Mouse (Mus musculus) cerebellum, postnatal 36 days (tissue): ENCODE results near the gene Krtap1-5.
"Not testable (repeated sequence)": the region's sequence is repeated elsewhere in the genome, so short reads cannot be mapped to it uniquely, and the experiment has no call there.

Experiments
- DNase-seq, 2 experiments: peaks; one replicate each; pipeline ENCODE4 v3.0.0; 2021 to 2022; ENCODE audit warnings: mixed read lengths in 2 of 2

Gene Krtap1-5

GRCm38 (mm10) chr11:99580636-99581035 is at the start of gene Krtap1-5:
Krtap1-5 (minus strand) TSS chr11:99581016.
- no peak for DNase-seq

GRCm38 (mm10) chr11:99628138-99628537 is 47.3 kb upstream of the Krtap1-5 start, which contains the start of gene Krtap4-1:
Krtap4-1 (minus strand) TSS chr11:99628238.
- no peak for DNase-seq

- no peak for DNase-seq
These were observed 39.5 kb upstream of the Krtap1-5 start, which contains the start of gene Gm11562 for GRCm38 (mm10) chr11:99620335-99620734. Gm11562 (minus strand) TSS chr11:99620435.

- DNase-seq: no peak
These were observed 34.1 kb upstream of the Krtap1-5 start, which contains the start of gene Krtap2-4 for GRCm38 (mm10) chr11:99614796-99615363. Krtap2-4 (minus strand) TSS chr11:99614846.

- DNase-seq: not testable (repeated sequence)
These were observed 29.3 kb upstream of the Krtap1-5 start, which contains the start of gene Gm11937 for GRCm38 (mm10) chr11:99610089-99610488. Gm11937 (minus strand) TSS chr11:99610189.

- DNase-seq: peak; percentile 3 to 6
These were observed 28.3 kb upstream of the Krtap1-5 start for GRCm38 (mm10) chr11:99609126-99609525.

- DNase-seq: not testable (repeated sequence)
These were observed 22.4 kb upstream of the Krtap1-5 start, which contains the start of gene Gm11938 for GRCm38 (mm10) chr11:99603208-99603607. Gm11938 (minus strand) TSS chr11:99603308.

GRCm38 (mm10) chr11:99597742-99598141 is 16.9 kb upstream of the Krtap1-5 start, which contains the start of gene Krtap9-3:
Krtap9-3 (minus strand) TSS chr11:99598105.
- DNase-seq: not testable (repeated sequence)

GRCm38 (mm10) chr11:99590981-99591380 is 10.2 kb upstream of the Krtap1-5 start, which contains the start of gene Krtap1-3:
Krtap1-3 (minus strand) TSS chr11:99591339.
- DNase-seq: no peak

GRCm38 (mm10) chr11:99585096-99585495 is 4.3 kb upstream of the Krtap1-5 start:
- no peak for DNase-seq

GRCm38 (mm10) chr11:99583245-99583704 is 2.5 kb upstream of the Krtap1-5 start, which contains the start of gene Krtap1-4:
Krtap1-4 (minus strand) TSS chr11:99583654.
- DNase-seq: no peak

GRCm38 (mm10) chr11:99581564-99581963 is 748 bp upstream of the Krtap1-5 start:
- DNase-seq: no peak

- DNase-seq: no peak
These were observed 235 bp upstream of the Krtap1-5 start for GRCm38 (mm10) chr11:99581051-99581450.

GRCm38 (mm10) chr11:99574106-99574505 is 6.7 kb downstream of the Krtap1-5 start:
- peak; percentile 55 to 63 for DNase-seq

- no peak for DNase-seq
These were observed 7.7 kb downstream of the Krtap1-5 start for GRCm38 (mm10) chr11:99573164-99573563.

GRCm38 (mm10) chr11:99566530-99566929 is 14.3 kb downstream of the Krtap1-5 start, which contains the start of gene Krtap3-1:
Krtap3-1 (minus strand) TSS chr11:99566630.
- no peak for DNase-seq

- no peak for DNase-seq
These were observed 18.2 kb downstream of the Krtap1-5 start for GRCm38 (mm10) chr11:99562580-99562979.

GRCm38 (mm10) chr11:99559366-99559765 is 21.4 kb downstream of the Krtap1-5 start, which contains the start of gene Gm11939:
Gm11939 (minus strand) TSS chr11:99559466.
- no peak for DNase-seq

GRCm38 (mm10) chr11:99557976-99558745 is 22.7 kb downstream of the Krtap1-5 start:
- DNase-seq: no peak

- no peak for DNase-seq
These were observed 24.1 kb downstream of the Krtap1-5 start, which contains the start of gene Krtap3-2 for GRCm38 (mm10) chr11:99556753-99557152. Krtap3-2 (minus strand) TSS chr11:99556853.

GRCm38 (mm10) chr11:99556195-99556594 is 24.6 kb downstream of the Krtap1-5 start:
- DNase-seq: no peak

GRCm38 (mm10) chr11:99550765-99551164 is 30.1 kb downstream of the Krtap1-5 start, which contains the start of gene Krtap3-3:
Krtap3-3 (minus strand) TSS chr11:99550865.
- no peak for DNase-seq

GRCm38 (mm10) chr11:99547892-99548291 is 32.9 kb downstream of the Krtap1-5 start:
- no peak for DNase-seq
